Mouse (Mus musculus): ENCODE results near the gene Fbxo44.

DNA sequence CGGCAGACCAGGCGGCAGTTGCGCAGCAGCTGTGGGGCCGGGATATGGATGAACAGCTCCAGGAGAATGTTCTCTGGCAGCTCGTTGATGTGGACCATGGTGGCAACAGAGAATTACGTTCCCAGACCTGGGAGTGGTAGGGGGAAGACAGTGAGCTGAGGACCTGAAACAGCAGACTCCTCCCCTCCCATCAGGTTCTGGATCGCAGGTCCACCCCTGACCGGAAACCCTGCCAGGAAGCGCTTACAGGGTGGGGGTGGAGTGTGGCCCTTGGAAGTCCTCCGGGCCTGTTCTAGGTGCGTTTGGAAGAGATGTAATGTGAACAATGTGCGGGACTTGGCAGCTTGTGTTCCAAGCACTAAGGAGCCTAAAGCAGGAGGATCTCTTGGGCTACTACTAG, 10.7 kb downstream of the Fbxo44 start:
- TF ChIP-seq CTCF (conservative IDR thresholded peaks at IDR 0.05; ENCODE audit: low read length): no peak
- TF ChIP-seq POU5F1 (IDR thresholded peaks at IDR 0.05; ENCODE audit: borderline replicate concordance, low read length): no peak
- no peak for TF ChIP-seq NANOG (IDR thresholded peaks at IDR 0.05; ENCODE audit: borderline replicate concordance, low read length)
